Mouse (Mus musculus): ENCODE measurements at regions not wholly inside any gene's neighbourhood (a gene's known extent, or its start where the extent isn't known, plus 50 kb on each side); places are given as distances from the start of the nearest gene placed in this dataset.

- DNase-seq (ENCODE audit: low read depth, low spot score): peak; percentile 42
These were observed 569.9 kb upstream of the Gm10800 start for GRCm38 (mm10) chr2:99236968-99237367.
